Comparison of ENCODE assay signal across 28 mouse cellular contexts in the genomic region with DNA sequence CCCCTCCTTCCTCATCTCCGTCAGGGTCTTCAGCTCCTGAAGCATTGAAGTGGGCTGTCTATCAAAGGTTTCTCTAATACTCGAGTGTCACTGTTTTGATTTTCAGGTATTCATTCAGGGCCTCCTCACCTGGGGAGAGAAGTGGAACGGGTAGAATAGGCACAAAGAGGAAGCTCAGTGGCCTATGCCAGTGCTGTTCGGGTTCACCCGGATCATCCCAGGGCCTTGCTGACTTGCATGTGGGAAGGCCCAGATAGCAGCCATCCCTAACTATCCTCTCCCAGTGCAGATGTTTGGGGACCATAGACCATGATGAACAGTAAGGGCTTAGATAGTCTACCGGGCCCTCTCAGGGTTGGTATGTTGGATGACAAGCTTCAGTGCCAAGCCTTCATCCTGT. TPM values are rescaled to one million over a fixed set of nuclear protein-coding genes. Genes with fewer than 3 reads are reported as not detected.
"Had no signal": no experiment of that assay in that cellular context is flagged by ENCODE, and none has a peak within 500 bp of the region (broad histone marks: within the 10 kb centered on the region; RNA-seq: fewer than 3 reads in every experiment).

No protein-coding gene starts in this region.

- H3K4me3 ChIP-seq: left cerebral cortex, adult 2 months; limb, embryonic 10.5 days; limb, embryonic 12.5 days; limb, embryonic 13.5 days; limb, embryonic 15.5 days; liver, embryonic 12.5 days; liver, embryonic 13.5 days; liver, embryonic 15.5 days; lung, embryonic 15.5 days; megakaryocyte, embryonic 14.5 days; midbrain, embryonic 10.5 days; midbrain, embryonic 12.5 days; midbrain, embryonic 13.5 days; midbrain, embryonic 15.5 days; myocyte had no signal

- DNase-seq: left cerebral cortex, postnatal 4 days; liver; liver, embryonic 13.5 days; liver, postnatal 0 days; lung, adult 18-20 months; lung, adult 2 months; lung, embryonic 14.5 days; lung, postnatal 10 days; lung, postnatal 14 days; lung, postnatal 36 days; lung, postnatal 4 days; midbrain, embryonic 14.5 days had no signal

- H3K27me3 ChIP-seq: limb, embryonic 12.5 days; limb, embryonic 13.5 days; limb, embryonic 15.5 days; liver, embryonic 12.5 days; liver, embryonic 13.5 days; liver, embryonic 15.5 days; lung, embryonic 15.5 days; megakaryocyte, embryonic 14.5 days; midbrain, embryonic 12.5 days; midbrain, embryonic 13.5 days; midbrain, embryonic 15.5 days had no signal

- H3K36me3 ChIP-seq: limb, embryonic 10.5 days; limb, embryonic 12.5 days; limb, embryonic 13.5 days; liver, embryonic 12.5 days; liver, embryonic 13.5 days; liver, embryonic 15.5 days; lung, embryonic 15.5 days had no signal

- H3K27ac ChIP-seq: left cerebral cortex, adult 2 months; limb, embryonic 10.5 days; limb, embryonic 12.5 days; limb, embryonic 13.5 days; limb, embryonic 15.5 days; liver, embryonic 12.5 days; liver, embryonic 13.5 days; liver, embryonic 14.5 days; liver, embryonic 15.5 days; lung, embryonic 15.5 days; macrophage; midbrain, embryonic 10.5 days; midbrain, embryonic 12.5 days; midbrain, embryonic 13.5 days; midbrain, embryonic 15.5 days had no signal

- H3K9me3 ChIP-seq: limb, embryonic 10.5 days; limb, embryonic 12.5 days; limb, embryonic 13.5 days; limb, embryonic 15.5 days; liver, embryonic 12.5 days; liver, embryonic 13.5 days; liver, embryonic 15.5 days; lung, embryonic 15.5 days; megakaryocyte, embryonic 14.5 days; midbrain, embryonic 10.5 days; midbrain, embryonic 12.5 days; midbrain, embryonic 13.5 days; midbrain, embryonic 15.5 days had no signal

- H3K4me1 ChIP-seq: limb, embryonic 10.5 days; limb, embryonic 12.5 days; limb, embryonic 13.5 days; limb, embryonic 15.5 days; liver, embryonic 12.5 days; liver, embryonic 13.5 days; liver, embryonic 15.5 days; lung, embryonic 15.5 days; megakaryocyte, embryonic 14.5 days; midbrain, embryonic 12.5 days; midbrain, embryonic 13.5 days; midbrain, embryonic 15.5 days had no signal

RNA-seq across cellular contexts. Expression of gene Aldh1l2, which starts 43.4 kb away (rescaled TPM):
- polyA plus RNA-seq: macrophage had no signal
